Mouse (Mus musculus) layer of hippocampus, postnatal 25 days (tissue): ENCODE measurements around the gene Cdh6. TPM values are rescaled to one million over a fixed set of nuclear protein-coding genes. Genes with fewer than 3 reads are reported as not detected.

Experiments used
- DNase-seq, 2 experiments: peaks; one replicate each; pipeline ENCODE4 v3.0.0; 2022; ENCODE audit warnings: mixed read lengths in 2 of 2, low spot score in 1 of 2; ENCODE audit errors: extremely low spot score in 1 of 2
- total RNA-seq, 2 experiments: library from RNA; stranded (reverse); gene quantifications; 2 replicates each; pipeline ENCODE4 v1.2.3; 2021

Cdh6 gene
- 1 to 10 TPM; 6.2 to 7.3 TPM for total RNA-seq

DNA sequence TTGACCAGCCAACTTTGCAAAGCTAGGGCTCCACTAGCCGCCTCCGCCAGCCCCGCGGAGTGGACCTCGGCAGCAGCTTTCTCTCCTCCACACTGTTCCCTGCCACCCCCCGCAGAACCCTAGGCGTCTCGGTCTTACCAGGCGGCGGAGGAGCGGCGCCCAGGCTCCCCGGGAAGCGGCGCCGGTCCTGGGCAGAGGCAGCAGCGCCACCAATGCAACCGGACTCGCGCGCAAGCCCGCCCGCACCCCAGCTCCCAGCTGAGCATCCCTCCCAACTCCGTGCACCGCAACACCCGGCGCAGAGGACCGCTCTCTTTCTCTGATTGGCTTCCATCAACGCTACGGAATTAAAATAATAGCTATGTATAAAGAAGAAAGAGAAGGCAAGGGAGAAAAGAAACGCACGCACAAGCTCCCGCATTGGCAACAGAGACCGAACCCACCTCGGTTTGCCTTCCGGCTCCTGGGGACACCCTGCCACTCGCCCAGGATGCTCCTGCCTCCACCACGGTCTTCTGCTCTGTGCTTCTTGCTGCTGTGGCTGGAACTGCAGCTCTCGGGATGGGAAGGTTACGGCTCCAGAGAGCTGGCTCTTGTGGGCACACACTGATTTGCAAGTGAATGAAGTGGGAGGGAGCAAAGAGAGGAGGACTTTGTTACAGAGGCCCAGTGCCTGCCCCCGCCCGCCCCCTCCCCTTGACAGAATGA is at the start of gene Cdh6:
Gene Cdh6, minus strand, starts transcription at position 605 of the 708 bp plus-strand sequence.
- DNase-seq = peak; percentile 54 to 56

DNA sequence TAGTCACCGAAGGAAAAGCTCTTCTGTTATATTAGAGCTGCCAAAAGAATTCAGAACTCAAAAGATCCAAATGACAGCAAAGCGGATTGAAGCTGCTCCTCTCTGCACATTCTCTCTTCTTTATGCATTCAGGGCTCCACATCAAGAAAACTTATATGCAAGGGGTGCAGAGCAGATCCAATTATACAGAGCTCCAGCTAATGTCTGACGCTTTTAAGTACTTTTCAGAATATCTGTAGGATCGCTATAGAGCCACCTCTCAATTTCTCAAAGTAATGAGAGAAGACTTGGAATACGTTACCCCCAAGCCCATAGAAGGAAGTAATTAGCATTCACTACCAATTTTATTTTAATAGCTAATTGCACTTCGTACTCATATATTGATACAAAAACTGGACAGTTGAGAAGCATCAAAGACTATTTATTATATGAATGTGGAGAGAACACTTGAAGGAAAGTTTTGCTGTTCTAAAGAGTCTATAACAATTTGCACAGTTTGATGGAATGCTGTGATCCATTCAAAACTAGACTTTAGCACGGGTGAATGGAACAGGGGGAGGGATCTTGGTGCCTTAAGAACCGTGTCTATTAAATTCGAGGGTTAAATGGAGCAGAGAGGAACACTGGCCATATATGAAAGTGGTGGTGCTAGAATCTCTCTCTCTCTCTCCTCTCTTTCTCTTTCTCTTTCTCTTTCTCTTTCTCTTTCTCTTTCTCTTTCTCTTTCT is 46.4 kb upstream of the Cdh6 start:
- DNase-seq = no peak

DNA sequence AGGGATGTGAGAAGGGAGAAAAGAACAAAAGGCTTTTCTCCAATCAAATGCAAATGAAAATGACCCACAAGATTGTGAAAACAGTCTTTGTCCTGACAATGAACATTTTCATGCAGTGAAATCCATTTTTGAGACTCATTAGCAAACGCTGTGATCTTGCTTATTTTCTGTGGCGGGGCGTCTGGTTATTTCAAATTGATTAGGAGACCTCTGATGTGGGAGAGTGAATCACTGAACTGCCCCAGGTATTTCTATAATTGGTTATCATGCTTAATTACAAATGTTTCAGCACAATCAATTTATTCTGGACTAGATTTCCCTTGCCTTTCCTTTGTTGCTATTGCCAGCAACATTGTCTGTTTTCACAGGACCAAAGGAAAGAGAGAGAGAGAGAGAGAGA is 44.3 kb upstream of the Cdh6 start:
- DNase-seq = no peak

DNA sequence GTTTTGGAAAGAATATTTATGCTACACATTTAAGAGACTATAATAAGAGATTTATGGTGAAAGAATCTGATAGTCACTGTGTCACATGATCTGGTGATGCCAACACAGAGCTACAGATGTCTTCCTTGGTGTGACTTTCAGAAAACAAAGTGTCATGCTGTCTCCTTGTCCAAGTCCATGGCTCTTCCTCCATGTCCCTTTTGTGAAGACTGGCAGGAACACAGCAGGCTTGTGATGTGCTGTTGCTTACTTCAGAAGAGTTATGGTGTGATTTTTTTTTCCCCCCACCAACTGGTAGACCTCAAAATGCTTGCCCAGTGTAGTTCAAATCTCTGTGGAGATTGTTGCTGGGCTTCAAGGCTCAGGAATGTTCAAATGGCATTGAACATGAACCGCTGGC is 43.7 kb upstream of the Cdh6 start:
- no peak for DNase-seq

DNA sequence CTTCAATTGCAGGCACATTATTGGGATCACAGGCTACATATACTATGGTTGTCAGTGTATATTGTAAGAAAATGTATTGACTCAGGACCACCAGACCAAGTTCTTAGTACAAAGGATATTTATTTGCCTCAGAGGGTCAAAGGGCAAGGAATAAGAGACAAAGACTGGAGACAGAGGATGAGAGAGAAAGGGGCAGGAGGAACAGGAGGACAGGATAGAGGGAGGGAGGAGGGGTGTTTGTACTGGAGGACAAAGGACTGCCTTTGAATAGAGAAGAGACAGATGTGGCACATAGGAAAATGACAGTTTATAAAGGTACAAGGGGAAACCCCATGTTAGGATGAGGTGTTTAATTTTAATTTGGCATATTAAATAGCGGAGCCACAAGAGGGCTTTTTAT is 39.5 kb upstream of the Cdh6 start:
- DNase-seq = no peak

DNA sequence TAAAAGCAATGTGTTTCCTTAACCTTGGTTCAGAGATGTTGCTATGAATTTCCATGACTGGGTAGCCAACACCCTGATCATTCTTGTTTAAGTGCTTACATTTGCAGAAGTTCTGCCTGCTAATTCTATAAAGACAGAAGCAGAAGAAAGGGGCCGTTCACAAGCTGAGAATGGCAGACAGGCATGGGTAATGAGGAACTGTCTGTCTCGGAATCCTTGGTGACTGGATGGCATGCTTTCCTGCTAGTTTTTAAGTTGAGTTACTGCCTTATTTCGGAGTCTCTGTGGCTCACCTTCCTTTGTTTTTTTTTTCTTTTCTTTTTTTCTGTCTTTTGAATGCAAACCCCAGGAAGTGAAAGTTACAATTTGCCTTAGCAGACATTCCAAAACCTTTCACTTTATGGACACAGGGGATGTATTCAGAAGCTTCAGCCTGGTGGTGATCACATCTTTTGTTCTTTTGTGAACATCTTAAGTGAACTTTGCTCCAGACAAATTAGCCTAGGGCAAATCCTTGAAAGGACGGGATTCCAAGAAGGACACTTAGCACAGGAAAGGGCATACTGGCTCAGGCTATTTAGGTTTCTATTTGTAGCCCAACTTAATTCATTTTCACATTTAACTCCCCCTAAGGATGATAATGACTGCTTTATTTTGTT is 38.7 kb upstream of the Cdh6 start:
- DNase-seq = no peak

DNA sequence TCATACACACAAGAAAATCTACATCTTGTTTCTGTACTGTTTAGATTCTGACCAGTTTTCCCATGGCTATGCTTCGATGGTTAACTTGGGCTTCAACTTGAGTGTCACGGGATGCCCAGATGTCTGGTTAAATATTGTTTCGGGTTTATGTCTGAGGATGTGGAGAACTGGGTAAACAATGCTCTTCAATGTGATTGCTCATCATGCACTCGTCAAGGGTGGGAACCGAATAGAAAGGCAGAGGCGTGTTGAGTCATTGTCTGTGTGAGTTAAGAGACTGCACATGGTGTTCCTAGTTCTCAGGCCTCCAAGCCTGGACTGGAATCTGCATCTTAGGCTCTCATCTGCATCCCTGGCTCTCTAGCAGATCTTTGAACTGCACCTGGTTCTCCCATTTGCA is 36.7 kb upstream of the Cdh6 start:
- DNase-seq = no peak

DNA sequence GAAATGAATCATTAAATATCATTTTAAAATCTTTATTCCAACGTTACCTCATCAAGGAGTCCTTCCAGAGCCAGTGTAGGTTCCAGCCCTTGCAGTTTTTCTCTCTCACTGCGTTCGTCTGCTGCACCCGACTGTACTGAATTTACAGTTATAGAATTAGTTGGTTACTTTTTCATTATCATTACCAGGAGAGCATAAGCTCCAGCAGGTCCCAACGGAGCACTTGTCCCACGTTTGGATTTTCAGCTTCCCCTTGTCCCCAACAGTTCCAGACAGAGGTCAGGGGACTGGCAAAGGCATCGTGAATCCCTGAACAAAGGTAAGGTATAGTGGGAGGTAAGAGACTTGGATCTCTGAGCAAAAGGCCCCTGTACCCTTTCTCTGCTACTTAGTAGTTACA is 35.2 kb upstream of the Cdh6 start:
- no peak for DNase-seq

DNA sequence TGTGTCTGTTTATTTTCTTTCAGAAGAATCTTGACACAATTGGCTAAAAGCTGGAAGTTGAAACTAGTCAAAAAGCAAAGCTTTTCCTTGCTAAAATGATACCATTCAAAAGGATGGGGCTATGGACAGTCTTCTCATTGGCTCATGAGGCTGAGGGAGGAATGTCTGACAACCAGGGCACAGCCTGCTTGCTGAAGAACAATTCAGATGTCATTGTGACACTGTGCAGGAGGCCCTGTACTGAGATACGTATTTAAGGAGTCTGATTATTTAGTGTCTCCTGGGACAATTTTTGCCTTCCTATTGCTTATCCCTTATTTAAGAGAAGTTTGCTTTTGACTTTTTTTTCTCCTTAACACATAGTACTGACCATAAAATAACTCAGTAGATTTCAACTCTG is 22.8 kb upstream of the Cdh6 start:
- DNase-seq = no peak

DNA sequence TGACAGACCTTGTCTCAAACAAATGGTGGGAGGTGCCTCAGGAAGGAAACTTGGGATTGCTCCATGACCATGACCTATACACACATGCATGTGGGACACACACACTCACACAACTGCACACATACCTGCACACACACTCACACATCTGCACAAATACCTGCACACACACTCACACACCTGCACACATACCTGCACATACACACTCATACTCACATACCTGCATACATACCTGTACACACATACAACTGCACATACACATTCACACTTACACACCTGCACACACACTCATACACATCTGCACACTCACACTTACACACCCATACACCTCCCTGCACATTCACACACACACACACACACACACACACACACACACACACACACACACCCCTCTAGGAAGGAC is 20.6 kb upstream of the Cdh6 start:
- DNase-seq = no peak

DNA sequence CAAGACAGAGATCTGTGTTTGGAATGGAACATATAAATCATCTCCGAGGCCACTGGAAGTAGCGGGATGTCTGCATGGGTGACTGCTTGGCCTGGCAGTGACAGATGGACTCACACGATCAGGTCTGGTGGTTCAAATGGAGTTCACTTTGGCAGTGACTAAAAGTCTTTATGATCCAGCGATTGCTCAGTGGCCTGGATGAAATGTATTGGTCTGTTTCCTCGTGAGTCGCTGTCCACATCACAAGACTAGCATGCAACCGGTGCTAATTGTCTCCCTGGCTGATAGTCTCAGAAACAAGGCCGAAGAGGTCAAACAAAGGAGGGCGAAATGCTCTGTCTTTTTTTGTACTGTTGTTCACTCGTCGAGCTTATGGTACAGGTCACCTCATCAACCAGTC is 19.6 kb upstream of the Cdh6 start:
- no peak for DNase-seq

DNA sequence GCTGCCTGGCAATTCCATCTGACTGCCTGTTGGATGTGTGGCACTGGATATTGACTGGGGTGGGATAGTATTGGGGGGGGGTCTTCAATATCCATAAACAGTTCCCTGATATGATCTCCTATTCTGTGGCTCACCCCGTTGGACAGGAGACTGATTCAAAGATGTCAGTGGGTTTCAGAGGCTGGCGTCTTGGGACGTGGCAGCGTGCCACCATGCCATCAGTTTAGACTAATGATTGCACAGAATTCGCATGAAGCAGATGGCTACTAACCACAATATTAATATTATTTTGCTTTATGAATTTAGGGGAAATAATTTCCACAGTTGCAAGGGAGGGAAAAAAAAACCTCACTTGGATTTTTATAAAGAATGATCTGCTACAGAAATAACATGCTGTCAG is 10.2 kb upstream of the Cdh6 start:
- no peak for DNase-seq

DNA sequence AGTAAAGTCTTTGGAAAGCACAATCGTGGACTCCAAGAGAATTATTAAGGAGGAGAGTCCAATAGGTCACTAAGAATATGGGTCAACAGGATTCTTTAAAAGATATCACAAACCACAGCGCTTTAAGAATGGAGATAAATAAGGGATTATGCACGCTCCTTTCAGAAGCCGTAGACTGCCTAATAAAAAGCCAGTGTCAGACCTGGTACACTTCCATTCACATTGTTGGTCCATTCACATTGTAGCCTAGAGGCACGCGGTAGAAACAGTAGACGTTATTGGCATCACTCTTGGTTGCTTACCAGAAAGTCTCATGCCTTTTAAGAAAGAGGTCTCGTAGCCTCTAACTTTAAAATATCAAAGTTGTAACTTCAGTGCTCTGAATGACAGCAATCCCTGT is 8.0 kb upstream of the Cdh6 start:
- no peak for DNase-seq

DNA sequence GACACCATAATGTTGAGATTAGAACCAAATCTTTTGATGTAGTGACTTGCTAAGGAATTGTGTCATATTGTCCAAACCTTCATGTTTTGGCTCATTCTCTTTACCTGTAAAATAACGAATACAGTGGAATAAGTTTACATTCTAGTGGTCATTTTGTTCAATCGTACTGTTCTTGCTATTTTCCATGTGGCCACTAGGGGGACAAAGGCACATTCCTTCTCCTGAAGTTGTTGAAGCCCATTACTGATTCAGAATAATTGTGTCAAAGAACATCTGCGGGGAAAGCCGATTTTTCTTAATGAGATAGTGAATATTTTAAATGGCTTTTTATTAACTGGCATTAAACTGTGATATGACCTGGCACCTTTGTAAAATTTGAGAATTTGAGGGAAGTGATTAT is 7.5 kb upstream of the Cdh6 start:
- no peak for DNase-seq

DNA sequence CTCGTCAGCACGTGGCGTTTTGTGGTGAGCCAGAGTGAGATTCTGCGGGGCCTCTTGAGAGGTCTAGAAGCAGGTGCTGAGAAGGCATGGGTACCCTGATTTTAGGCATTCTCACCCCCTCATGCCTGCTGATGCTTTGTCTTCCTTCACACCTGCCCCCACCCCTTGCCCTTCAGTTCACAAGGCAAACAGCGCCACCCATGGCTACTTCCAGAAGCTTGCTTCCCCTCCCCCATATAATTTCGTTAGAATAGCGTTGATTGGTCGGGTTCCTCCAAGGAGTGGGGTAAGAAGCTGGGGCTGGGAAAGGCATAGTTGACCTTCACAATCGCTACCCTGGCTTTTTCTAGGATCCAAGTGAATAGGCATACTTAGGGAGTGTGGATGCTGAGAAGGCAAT is 2.5 kb upstream of the Cdh6 start:
- DNase-seq = no peak

DNA sequence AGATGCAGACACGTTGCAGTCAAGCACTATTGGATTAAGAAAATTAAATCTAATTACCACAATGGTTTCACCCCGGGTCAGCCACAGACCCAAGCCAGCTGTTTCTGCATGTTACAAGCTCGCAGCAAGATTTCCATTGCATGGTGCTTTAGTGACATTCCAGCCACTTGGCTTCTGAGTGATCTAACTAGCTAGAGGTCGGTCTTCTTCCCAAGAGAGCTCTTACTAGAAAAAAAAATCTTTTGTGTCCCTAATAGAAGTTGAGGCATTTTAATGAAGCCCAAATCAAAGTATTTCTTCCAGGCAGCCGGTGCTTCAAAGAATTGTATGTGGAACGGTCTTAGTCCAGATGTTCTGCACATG is 1.1 kb upstream of the Cdh6 start:
- DNase-seq = no peak

DNA sequence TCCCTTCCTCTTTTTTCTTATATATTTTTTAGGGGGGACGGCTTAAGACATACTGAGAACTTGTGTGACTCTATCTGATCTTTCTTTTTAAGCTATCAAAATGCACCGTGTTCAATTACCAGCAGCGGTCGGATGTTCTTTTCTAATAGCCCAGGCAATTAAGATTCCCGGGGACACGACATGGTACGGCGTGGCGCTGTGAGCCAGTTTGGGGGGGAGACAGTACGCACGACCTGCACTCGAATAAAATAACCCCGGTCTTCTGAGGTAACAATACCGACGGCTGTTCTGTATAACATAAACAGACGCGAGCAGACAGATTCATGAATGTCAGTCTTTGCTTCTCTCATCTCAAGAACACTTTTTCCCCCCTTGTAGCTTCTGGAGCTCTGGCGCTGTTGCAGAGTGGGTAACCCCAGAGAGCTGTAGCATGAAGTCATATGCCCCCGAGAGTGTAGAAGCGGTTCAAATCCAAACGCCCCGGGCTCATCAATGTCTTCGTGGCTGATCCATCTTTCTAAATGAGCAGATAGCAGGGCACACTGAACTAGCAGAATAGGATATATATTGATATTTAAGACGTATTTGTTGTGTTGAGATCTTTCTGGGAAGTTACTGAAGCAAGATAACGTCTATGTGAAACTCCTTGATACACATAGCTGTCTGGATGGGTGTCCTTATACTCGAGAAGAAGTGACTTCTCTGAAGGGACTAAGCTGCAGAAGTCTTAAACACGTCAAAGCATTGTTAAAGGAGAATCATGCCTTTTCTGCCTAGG is 554 bp upstream of the Cdh6 start:
- DNase-seq = no peak

DNA sequence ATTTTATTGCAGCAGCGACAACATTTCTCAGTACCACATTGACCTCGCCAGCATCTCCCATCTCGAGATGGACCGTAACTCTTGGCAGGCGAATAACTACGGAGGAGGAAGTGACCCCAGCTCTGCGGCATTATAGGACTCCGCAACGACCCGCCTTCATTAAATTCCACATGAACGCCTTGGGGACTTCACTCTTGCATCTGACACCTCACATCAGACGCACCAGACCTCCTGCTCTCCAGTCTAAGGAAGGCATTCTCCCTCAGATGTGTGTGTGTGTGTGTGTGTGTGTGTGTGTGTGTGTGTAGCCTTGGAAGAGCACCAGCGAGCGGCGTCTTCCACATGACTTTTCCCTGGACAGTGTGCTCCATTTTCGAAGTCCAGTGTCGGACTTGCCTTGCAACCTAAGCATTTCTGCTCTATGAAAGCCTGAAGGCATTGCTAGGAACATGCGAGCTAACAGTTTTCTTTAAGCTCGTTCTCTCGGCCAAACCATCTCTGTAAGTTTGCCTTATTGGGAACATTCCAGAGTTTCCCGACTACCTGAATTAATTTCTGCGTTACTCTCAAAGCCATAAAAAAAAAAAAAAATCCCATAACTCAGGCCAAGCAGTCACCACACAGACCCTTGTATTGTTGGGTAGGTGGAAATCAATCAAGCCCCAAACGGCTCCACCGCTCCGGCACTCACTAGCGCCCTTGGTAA is 957 bp downstream of the Cdh6 start:
- DNase-seq = no peak

DNA sequence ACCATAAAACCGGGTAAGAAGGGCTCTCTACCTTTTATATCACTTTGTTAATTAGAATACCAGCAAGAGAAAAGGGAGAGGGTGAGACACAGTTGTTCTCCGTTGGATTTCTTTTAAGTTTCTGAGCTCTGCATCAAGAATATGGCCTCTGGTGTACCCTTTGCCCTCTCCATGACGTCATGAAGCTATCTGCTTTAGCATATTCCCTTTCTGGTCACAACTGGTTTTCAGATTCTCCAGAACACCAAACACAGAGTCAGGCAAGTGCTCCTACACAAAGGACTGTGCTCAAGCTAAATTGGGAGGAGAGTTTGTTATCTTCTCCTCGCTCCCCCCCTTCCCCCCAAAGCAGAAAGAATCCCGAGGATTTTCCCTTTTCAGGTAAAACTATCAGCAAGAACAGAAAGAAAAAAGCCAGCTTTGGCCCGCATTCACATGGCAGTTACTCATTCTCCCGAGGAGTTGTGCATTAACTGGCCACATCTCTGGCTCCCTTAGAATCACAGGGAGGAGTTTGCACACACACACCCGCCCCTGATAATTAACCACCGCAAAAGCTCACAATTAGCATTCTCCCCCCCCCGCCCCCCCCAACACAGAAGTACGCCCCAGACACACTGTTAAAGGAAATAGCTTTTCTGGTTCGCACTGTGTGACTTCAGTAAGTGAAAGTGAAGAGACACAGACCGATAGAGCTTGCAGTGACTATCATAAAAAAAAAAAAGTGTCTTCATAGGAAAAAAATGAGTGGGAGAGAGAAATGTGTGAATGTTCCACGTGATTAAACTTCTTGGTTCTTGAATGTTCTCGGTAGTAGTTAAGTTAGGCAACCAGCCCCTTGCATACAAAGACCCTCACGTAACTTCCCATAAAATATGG is 1.8 kb downstream of the Cdh6 start:
- DNase-seq = no peak
